Mouse (Mus musculus) hematopoietic stem cell, adult 5-6 weeks (primary cell): ENCODE measurements around the gene Dcst2. TPM values are rescaled to one million over a fixed set of nuclear protein-coding genes. Genes with fewer than 3 reads are reported as not detected.
A peak's percentile ranks its signal among the peaks of the same experiment; 100 is the strongest.

Source experiments
- ATAC-seq, 2 experiments: fragments of 125-278 bp in 1 of 2; replicated peaks in 1 of 2; 2 replicates each; pipeline ENCODE4 v1.8.0; 2016 to 2017; ENCODE audit warnings: inconsistent platforms in 2 of 2, mild to moderate bottlenecking in 2 of 2, moderate number of reproducible peaks in 2 of 2, low read depth in 1 of 2, moderate TSS enrichment in 1 of 2; ENCODE audit not compliant: low FRiP score in 2 of 2, poor library complexity in 2 of 2, severe bottlenecking in 2 of 2, insufficient read depth in 1 of 2, low TSS enrichment in 1 of 2
- total RNA-seq: library from RNA; stranded (forward); fragments of 172-1452, 232-1000 nt; gene quantifications from 2 replicates; pipeline ENCODE4 v1.2.3, GENCODE M21; 2017

Dcst2 gene
- total RNA-seq, 1 experiment from 2014 or later: not detected

DNA sequence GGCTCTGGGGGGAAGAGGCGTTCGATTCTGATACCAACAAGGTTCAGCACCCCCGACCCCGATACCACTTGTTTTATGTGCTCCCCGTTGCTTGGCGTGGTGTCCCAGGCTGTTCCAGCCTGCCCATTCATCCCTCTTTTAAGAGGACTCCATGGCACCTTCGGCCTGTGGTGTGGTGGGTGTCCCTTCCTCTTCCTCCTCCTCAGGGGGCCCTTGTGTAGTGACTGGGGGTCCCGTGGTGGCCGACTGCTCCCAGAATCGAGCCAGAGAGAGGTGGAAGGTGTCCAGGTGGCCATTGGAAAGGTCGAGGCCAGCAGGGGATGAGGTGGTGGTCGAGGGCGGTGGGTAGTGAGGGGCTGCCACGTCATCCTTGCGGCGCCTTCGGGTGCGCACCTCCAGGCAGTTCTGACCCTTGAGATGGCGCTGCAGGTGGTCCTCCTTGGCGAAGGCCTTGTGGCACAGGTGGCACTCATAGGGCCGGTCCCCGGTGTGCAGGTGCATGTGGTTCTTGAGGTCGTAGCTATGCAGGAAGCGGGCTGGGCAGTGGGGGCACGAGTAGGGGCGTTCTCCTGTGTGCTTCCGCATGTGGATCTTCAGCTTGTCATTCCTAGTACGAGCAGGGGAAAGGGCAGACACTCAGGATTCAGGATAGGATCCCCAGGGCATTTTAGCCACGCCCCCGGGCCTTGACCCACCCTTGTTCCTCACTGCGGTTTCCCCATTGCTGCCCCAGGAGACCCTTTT is 17.8 kb downstream of the Dcst2 start:
- ATAC-seq: no peak

DNA sequence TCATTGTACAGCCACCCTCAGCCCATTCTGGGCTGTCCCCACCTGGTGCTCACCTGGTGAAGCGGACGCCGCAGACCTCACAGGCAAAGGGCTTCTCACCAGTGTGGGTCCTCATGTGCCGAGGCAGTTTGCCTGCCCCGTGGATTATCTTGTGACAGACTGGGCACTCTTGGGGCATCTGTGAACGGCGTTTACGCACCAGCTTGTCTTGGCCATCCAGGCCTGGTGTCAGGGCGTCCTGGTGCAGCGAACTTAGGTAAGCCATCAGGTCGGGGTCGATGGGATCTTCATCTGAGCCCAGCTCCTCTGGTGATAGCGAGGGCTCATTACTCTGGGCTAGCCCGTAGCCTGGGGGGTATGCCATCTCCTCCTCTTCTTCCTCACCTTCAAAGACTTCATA is 18.5 kb downstream of the Dcst2 start:
- no peak for ATAC-seq

DNA sequence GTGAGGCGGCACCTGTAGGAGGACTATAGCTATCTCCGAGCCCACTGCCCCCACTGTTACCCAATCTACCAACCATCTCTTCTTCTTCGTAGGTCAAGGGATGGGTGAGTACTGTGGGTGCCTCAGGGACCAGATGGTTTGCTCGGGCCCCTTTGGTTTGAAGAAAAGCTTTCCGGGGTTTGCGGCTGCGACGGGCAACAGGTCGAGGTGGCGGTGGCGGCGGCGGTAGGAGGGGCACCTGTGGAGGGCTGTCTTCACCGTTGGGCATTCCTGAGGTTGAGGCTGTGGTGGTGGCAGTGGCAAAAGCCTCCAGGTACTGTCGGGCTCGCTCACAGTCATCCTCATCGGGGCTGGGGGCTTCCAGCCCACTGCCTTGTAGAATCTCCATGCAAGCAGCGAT is 18.9 kb downstream of the Dcst2 start:
- no peak for ATAC-seq

DNA sequence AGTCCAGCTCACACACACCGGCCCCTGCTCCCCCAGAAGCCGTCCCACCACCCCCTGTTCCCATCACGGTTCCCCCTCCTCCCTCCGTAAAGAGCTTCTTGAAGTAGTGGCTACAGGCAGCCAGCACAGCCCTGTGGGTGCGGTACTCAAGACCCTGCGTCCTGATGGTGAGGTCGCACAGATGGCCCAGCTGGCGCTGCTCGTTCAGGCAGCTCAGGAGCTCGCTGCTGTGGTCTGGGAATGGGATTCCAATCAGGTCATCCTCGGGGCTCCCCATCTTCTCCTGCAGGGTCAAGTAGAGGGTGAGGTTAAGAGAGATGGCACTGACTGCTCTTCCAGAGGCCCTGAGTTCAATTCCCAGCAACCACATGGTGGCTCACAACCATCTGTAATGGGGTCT is 19.5 kb downstream of the Dcst2 start:
- no peak for ATAC-seq

DNA sequence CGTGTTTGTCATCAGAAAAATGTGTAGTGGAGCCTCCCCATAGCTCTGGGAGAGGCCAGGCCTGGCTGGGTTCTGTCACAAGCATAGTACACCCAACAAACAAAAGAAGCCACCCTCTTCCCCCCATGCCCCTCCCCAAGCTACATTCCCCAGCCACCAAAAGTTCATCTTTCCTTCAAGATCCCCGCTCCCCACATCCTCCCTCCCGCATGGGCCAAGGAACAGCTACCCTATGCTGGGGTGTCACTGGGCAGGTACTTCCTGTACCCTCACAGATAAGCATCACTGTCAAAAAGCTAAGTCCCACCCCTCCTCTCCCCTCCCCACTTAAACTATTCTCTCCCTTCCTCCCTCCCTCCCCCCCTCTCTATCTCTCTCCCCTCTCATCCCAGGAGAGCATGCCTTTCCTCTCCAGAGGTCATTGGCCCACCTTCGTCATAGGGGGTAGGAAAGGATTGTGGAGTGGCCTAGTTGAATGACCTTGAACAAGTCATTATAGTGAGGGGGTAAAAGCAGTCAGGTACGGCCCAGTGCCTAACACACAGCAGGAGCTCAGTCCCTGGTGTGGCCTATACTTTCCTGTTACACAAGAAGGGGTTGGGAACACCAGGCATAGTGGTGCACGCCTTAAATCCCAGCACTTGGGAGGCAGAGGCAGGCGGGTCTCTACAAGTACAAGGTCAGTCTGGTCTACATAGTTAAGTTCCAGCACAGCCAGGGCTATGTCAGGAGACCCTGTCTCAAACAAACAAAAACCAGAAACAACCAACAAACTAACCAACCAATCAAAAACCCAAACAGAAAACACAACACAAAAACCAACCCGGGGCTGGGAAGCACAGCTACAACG is 20.5 kb downstream of the Dcst2 start:
- ATAC-seq: no peak

DNA sequence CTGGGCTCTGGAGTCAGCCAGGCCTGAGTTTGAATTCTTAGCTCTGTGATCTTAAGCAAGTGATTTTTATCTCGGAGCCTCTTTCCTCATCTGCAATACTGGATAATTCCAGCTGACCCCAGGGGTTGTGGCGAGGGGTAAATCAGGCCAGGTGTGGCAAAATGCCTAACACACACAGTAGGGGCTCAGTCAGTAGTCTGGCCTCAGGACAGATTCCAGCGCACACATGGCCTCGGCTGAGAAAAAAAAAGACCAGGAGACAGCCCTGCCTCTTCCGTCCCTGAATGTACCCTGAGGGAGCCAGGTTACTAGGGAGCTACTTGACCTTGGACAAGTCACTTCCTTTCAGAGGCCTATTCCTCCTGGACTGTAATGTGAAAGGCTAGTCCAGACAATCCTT is 21.2 kb downstream of the Dcst2 start:
- no peak for ATAC-seq

DNA sequence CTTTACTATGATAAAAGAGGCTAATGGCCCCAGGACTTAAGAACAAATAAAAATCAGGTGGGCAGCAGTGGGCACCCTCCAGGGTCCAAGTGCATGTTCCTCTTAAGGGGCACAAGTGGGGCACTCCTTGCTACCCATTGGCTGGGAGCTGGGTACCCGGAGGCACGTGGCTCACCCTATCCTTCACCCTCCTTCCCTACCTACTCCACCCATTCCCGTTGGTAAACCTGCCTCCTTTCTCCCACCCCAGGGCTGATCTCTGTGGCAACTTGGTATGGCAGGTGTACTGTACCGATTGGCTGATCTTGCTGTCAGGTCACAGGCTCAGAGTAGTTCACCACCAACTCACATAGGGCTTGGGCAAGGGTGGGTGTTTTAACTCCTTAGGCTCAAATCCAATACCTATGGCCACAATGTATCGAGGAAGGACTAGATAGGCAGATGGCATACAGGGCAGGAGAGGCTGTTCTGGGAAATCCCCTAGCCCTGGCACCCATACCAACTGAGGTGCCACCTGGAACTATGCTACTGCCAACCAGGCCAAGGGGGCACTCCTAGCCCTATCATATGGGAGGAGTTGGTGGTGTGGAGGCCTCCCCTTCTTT is 22.0 kb downstream of the Dcst2 start:
- ATAC-seq: no peak

DNA sequence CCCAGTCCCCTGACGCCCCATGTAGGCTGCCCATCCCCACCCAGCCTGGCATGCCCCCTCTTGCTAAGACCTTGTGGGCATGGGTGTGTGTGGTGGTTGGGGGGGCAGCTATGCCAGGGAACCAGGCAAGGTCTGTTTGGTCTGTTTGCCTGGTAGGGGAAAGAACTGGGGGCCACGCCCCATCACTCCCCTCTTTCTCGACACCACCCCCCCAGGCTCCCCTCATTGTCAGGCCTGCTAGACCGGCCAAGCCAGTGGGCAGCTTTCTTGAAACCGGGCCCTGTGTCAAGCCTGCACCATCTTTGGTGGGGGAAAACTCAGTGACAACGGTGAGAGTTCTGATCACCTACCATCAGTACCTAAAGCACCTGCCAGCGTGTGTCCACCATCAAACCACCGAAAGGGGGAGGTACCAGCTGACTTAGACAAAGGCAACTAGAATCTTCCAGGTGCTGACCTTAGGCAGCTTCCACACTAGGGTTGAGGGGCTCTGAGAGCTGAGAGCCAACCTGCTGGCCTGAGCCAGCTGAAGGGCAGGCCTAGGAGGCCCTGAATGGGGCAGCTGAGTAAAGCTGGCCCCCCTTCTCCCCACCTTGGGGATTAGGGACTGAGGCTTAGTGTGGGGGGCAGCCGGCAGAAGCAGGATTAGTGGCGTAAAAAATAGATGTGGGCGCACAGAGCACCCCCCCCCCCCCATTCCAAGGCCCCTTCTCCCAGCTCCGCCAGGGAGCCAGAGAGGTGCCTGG is 22.7 kb downstream of the Dcst2 start:
- ATAC-seq: no peak

DNA sequence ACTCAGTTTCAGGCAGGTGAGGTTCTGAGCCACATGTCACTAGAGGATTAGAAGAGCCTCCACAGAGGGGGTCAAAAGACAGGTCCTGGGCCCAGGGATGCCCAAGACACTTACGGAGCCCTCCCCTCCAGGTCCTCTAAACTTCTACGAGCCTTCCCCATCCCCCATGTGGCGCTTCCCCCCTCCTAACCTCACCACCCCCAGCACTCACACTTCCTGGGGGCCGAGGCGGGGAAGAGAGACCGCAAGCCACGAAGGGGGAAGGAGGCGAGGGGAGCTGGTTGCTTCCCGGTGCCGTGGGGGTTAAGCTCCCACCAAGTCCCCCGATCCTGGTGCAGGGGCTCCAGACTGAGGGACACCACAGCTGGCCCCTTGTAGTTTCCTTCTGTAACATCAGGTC is 23.7 kb downstream of the Dcst2 start:
- no peak for ATAC-seq

DNA sequence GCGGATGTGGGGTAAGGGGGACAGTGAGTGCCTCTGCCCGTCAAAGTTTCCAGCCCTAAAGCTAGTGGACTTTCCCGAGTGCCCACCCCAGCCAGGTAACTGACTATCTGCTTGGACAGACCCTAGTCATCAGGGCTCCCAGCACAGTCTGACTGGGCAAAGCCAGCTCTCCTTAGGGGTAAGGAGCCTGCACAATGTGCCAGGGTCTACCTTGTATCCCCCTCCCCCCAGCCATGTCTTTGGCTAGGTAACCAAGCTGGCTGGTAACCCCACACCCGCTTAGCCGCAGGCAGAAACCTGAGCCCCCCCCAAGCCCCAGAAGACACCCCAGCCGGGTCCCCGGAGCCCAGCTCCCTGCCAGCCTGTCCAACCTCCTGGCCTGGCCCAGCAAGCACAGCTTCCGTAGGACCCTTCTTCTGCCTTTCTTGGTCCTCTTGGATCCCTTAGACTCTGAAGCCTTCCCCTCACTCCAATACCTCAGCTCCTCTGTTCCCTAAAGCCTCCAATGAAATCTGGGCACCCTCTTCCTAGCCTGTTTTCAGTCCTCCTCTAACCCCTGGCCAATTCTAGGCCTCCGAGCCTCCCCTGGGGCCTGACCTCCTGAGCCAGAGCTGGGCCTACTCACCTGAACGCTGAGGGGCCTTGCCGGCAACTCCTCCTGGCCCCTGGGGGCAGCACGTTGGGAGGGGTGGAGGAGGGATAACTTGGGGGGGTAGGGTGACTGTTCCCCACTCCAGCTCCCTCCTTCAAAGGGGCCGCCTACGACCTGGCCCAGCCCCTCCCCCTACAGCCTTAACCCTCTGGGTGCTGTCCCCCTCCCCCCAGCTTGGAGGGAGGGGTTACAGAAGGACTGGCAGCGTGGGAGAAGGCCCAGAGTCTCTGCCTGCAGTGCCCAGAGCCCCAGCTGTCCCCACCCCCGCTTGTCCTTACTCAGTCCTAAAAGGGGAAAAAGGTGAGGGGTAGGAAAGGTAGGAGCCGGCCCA is 25.0 kb downstream of the Dcst2 start:
- no peak for ATAC-seq

DNA sequence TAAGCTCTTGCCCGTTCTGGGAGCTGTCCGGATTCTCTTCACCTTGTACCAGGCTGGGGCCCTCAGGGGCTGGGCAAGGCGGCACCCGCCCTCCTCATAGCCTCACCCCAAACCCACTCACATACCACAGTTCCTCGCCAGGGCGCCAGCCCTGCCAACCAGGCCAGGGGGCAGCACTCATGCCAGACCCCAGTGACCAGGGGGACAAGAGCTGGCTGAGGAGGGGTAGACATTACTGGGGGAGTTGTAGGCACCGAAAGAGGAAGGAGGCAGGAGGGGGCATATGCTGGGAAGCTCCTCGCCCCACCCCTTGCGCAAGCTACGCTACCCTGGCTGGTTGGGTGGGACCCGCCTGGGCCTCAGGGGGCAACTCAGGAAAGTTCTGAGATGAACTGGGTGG is 25.9 kb downstream of the Dcst2 start:
- no peak for ATAC-seq

DNA sequence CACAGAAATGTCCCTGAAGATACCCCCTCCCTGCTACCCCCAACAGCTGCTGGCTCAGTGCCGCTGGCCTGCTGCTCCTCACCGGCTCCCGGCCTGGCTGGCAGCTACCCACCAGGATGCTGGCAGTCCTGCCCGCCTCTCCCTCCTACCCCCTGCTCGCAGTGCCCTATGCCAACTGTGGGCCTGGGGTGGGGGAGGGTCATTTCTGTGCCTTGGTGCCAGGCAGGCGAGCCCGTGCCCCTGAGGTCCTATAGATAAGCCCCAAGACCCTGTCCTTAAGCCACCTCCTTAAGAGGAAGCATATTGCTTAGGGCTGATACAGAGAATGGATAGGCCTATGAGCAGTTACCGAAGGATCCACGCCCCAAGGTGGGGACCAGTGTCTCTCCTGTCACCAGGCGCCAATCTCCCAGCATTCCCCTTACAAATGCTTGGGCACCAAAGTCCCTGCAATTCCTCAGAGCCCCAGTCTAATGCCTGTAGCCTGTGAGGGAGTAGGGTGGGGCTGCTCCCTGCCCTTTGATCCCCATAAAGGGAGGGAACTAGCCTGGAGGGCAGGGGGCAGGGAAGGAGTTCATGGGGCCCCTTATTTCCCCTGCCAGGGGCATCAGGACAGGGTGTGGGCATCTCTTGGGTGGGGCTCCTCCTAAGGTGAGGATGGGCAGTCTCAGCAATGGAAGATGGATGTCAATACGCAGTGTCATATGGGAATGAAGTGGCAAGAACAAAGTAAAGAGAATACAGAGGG is 26.5 kb downstream of the Dcst2 start:
- ATAC-seq: no peak

DNA sequence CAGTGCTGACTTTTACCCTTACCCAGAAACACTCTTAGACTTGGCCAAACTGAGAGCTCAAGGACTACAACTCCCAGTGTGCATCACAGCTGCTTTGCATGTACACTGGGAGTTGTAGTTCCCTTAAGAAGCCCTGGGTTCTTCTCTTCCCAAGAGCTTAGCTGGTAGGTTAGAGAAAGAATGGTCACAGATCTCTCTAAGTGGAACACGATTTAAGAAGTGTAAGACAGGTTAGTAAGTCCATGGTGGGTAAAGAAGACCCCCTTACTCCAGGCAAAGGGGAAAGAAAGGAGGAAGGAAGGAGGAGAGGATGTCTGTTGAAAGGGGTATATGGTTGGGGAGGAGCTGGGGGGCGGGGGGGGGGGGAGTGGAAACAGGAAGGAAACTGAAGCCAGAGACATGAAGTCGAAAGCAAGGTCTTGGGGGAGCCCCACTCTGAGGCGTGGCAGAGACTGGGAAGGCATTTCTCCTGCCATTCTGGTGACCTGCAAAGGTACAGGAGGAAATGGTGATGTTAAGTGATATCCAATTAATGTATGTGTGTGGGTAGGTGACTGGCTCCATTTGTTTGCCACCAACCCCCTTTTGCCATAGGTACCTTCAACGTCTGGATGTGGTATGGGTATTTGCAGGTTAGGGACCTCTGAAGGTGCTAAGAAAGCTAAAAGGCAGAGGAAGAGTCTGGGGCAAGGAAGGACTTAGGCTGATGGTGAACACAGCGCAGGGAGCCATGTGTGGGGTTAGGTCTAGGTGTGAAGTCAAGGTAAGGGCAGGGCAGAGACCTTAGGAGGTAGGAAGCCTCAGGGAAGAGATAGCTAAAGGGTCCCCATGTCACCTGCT is 27.3 kb downstream of the Dcst2 start:
- ATAC-seq: 0 out of 4 replicates have a peak, but pooled peaks have one; percentile 17 to 20

DNA sequence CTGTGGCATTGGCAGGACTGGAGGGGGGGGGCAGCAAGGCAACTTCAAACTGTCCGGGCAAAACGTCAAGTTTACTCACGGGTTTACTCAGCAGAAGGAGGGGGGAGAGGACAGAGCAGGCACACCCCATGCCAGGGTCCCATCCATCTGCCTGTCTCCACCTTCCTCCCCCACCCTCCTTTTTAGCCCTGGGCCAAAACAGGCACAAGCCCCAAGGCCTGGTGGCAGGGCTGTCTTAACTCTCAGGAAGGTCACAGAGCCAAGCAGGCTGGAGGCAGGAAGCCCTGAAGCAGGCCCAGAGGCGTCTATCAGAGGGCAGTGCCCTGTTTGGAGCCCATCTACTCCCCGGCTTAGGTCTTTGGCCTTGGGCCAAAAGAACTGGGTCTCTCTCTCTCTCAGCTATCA is 28.3 kb downstream of the Dcst2 start:
- ATAC-seq: no peak
